Mouse (Mus musculus) lung, embryonic 14.5 days (tissue): ENCODE results near the gene Cdhr4. TPM values are rescaled to one million over a fixed set of nuclear protein-coding genes. Genes with fewer than 3 reads are reported as not detected.
A peak's percentile ranks its signal among the peaks of the same experiment; 100 is the strongest.

Source experiments
- ATAC-seq: fragments of 200-750 bp; cut with Nextera tagmentation; 2 replicates; pipeline ENCODE4 v1.8.0; 2017; ENCODE audit warnings: mild to moderate bottlenecking, moderate TSS enrichment, moderate library complexity; ENCODE audit not compliant: insufficient read depth
- DNase-seq: peaks from one replicate; pipeline ENCODE4 v3.0.0-alpha.2; 2015
- H3K27ac ChIP-seq: fragments of 300-500 bp; sonication (generic); 2 replicates; pipeline ENCODE4 v1.5.1; 2014; ENCODE audit warnings: low read depth, mild to moderate bottlenecking, moderate library complexity
- H3K27me3 ChIP-seq: fragments of 300-500 bp; sonication (generic); 2 replicates; pipeline ENCODE4 v1.6.1; 2014; ENCODE audit warnings: low read length, control low read depth; ENCODE audit not compliant: insufficient read depth
- H3K36me3 ChIP-seq: fragments of 300-500 bp; sonication (generic); 2 replicates; pipeline ENCODE4 v1.6.1; 2014; ENCODE audit warnings: control low read depth; ENCODE audit not compliant: insufficient read depth
- H3K4me1 ChIP-seq: fragments of 300-500 bp; sonication (generic); 2 replicates; pipeline ENCODE4 v1.6.1; 2014; ENCODE audit warnings: antibody characterized with exemption, control low read depth; ENCODE audit not compliant: insufficient read depth
- H3K4me2 ChIP-seq: fragments of 300-500 bp; sonication (generic); 2 replicates; pipeline ENCODE4 v1.6.1; 2014; ENCODE audit warnings: mild to moderate bottlenecking
- H3K4me3 ChIP-seq: fragments of 300-500 bp; sonication (generic); 2 replicates; pipeline ENCODE4 v1.5.1; 2014; ENCODE audit warnings: low read depth, low read length
- H3K9ac ChIP-seq: fragments of 300-500 bp; sonication (generic); 2 replicates; pipeline ENCODE4 v1.6.1; 2014
- H3K9me3 ChIP-seq: fragments of 300-500 bp; sonication (generic); 2 replicates; pipeline ENCODE4 v1.6.1; 2016; ENCODE audit warnings: low read depth, low read length, control low read depth
- CTCF ChIP-seq: IDR thresholded peaks from 2 replicates; pipeline ENCODE4 v1.5.1; 2016; ENCODE audit warnings: antibody characterized with exemption, low read depth
- WGBS: fragments of 180-500 bp; shearing (Covaris S2); extraction: QIAGEN DNeasy Blood & Tissue Kit; methylation state at CpG from one replicate; pipeline ENCODE4 v1.1.7; 2014; 5-methylcytosine and 5-hydroxymethylcytosine counted together
- polyA plus RNA-seq: library from polyadenylated mRNA; unstranded; fragments of >200 nt; fragmentation: Nextera tagmentation; extraction: Ambion mirVana; gene quantifications from 2 replicates; pipeline ENCODE4 v1.2.1, GENCODE M21; 2014

Cdhr4 gene
- polyA plus RNA-seq, 1 experiment from 2014 or later, result 8.3 TPM

DNA sequence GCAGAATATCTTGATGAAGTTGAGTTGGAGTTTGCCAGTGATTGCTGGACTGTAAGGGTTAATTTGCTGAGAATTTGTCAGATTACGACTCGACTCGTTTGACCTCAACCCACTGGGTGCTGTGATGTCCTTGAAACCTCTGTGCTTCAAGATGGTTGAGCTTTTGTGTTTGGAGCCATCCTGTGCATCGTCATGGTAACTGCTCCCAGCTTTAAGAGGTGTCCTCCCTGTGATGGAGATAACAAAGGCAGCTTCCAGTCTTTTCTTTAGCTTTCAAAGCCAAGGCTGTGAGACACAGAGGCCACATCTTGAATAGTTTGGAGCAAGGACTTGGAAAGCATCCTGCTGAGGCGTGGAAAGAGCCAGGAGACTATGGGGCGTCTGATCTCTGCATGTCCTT is 35.2 kb upstream of the Cdhr4 start:
- Histone ChIP-seq H3K4me1 (no peaks in the 10 kb centered on the region; the same call in 1 of the 2 replicates), H3K4me2 (no peak overlapping the region), H3K9ac (no peak overlapping the region), H3K9me3 (no peaks in the 10 kb centered on the region), H3K27ac (no peak overlapping the region), H3K4me3 (no peak overlapping the region), H3K27me3 (no peaks in the 10 kb centered on the region), H3K36me3 (peaks cover 48% of the 10 kb centered on the region)
- WGBS, result 51% methylated on average over 6 of the region's 6 CpGs
- DNase-seq, result no peak
- no peak for ATAC-seq
- no peak for TF ChIP-seq CTCF

DNA sequence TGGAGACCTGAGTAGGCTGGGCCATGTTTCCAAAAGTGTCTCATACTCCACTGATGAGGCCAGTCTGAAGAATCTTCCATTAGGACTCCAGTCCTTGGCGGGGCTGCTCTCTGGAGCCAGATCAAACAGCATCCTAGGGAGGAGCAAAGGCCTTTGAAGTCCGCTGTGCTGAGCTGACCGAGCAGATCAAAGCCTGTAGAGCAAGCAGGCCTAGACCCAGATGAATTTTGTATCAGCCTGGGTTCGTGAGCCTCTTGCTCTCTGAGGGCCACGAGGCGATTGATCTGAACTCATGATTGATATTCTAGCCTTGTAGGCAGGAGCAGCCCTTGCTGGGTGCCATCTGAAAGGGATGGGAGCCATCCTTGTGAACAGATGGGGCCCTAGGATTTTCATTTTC is 32.4 kb upstream of the Cdhr4 start:
- no peak for TF ChIP-seq CTCF
- Histone ChIP-seq H3K4me1 (no peaks in the 10 kb centered on the region), H3K4me3 (no peak overlapping the region), H3K27ac (no peak overlapping the region), H3K9ac (no peak overlapping the region), H3K27me3 (no peaks in the 10 kb centered on the region), H3K9me3 (no peaks in the 10 kb centered on the region), H3K4me2 (no peak overlapping the region), H3K36me3 (peaks cover 70% of the 10 kb centered on the region)
- WGBS, result 56% methylated on average over 6 of the region's 6 CpGs
- ATAC-seq (no peak), DNase-seq (peak; percentile 26)

DNA sequence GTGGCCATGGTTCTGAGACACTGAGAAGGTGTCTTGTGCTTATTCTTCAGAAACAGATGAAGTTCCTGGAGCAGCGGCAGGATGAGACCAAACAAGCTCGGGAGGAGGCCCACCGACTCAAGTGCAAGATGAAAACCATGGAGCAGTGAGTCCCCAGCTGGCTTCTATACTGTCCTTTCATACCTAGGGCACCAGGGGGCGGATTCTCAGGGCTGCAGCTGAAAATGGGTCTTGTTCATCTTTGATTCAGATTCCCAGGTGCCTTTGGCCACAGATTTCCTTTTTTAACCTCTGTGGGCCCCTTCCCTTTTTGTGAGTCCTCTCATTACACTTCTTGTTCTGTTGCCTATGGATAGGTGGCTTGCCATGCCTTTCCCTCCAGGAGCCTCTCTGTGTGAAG is 31.4 kb upstream of the Cdhr4 start:
- no peak for DNase-seq
- 78% methylated on average over 4 of the region's 4 CpGs for WGBS
- H3K4me1 ChIP-seq, result no peaks in the 10 kb centered on the region

DNA sequence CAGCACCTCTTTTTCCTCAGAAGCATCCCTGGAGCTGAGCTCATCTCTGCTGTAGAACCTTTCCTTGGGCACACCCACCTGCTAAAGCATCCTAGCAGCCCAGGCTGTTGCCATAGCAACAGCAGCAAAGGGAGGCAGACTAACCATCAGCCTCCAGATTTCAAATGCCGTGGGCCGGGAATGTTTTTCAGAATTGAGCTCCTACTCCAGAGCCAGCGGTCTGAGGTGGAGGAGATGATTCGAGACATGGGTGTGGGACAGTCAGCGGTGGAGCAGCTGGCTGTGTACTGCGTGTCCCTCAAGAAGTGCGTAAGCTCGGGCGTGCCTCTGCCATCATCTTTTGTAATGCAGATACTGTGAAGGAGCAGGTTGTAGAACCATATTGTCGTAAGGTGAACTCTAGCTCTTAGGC is 30.9 kb upstream of the Cdhr4 start:
- no peak for TF ChIP-seq CTCF
- no peak for DNase-seq
- H3K4me1 ChIP-seq, result no peaks in the 10 kb centered on the region
- H3K27ac ChIP-seq, result no peak overlapping the region
- H3K4me3 ChIP-seq, result no peak overlapping the region
- 83% methylated on average over 10 of the region's 10 CpGs for WGBS
- H3K4me2 ChIP-seq, result no peak overlapping the region
- no peaks in the 10 kb centered on the region for H3K9me3 ChIP-seq
- no peak overlapping the region for H3K9ac ChIP-seq
- no peaks in the 10 kb centered on the region for H3K27me3 ChIP-seq
- peaks cover 83% of the 10 kb centered on the region for H3K36me3 ChIP-seq
- no peak for ATAC-seq

More for the DNA sequence above, 31.4 kb upstream of the Cdhr4 start:
- no peak for ATAC-seq
- H3K9me3 ChIP-seq, result no peaks in the 10 kb centered on the region
- peak; percentile 35 for TF ChIP-seq CTCF
- H3K9ac ChIP-seq, result no peak overlapping the region
- H3K27ac ChIP-seq, result no peak overlapping the region
- H3K4me2 ChIP-seq, result no peak overlapping the region
- no peak overlapping the region for H3K4me3 ChIP-seq
- no peaks in the 10 kb centered on the region for H3K27me3 ChIP-seq
- peaks cover 79% of the 10 kb centered on the region for H3K36me3 ChIP-seq

DNA sequence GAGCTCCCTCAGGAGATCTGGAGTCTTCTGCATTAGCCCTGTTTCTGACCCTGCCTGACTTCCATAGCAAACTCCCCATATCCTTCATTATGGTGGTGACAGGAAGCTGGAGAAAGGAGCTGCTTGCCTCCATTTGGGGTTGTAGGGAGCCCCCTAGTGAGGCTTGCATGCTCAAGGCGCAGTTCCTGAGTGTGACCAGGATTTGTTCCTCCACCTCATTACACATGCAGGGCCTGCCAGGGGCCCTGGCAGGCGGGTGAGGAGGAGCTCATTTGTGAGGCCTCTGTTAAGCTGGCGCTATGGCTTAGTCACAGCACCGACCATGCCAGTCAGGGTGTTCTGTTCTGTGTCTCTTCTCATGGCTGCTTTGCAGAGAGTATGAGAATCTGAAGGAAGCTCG is 30.4 kb upstream of the Cdhr4 start:
- WGBS, result 62% methylated on average over 5 of the region's 5 CpGs
- Histone ChIP-seq H3K9ac (no peak overlapping the region), H3K9me3 (no peaks in the 10 kb centered on the region), H3K4me1 (no peaks in the 10 kb centered on the region), H3K4me3 (no peak overlapping the region), H3K36me3 (peaks cover 81% of the 10 kb centered on the region), H3K4me2 (no peak overlapping the region), H3K27ac (no peak overlapping the region), H3K27me3 (no peaks in the 10 kb centered on the region)
- peak; percentile 67 for TF ChIP-seq CTCF
- DNase-seq, result peak; percentile 77
- ATAC-seq, result no peak

DNA sequence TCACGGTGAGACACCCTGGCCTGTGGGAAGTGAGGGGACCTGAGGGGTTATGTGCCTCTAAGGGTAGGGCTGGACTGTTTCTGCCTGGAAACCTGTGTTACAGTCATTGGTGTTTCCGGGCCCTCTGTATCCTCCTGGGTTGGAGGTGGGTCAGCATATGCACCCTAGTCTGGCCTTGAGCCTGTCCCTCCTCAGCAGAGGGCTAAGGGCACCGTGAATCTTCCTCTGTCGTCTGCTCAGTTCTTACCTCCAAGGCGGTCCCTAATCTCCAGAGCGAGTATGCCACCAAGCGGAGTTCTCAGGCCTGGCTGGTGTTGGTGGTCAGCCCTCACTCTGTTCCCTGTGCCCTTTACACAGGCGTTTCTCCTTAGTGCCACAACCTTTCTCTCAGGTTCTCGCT is 29.4 kb upstream of the Cdhr4 start:
- Histone ChIP-seq H3K27me3 (no peaks in the 10 kb centered on the region), H3K4me2 (no peak overlapping the region), H3K4me3 (no peak overlapping the region), H3K4me1 (no peaks in the 10 kb centered on the region), H3K9me3 (no peaks in the 10 kb centered on the region), H3K9ac (no peak overlapping the region), H3K36me3 (peaks cover 77% of the 10 kb centered on the region), H3K27ac (no peak overlapping the region)
- DNase-seq (no peak), ATAC-seq (no peak)
- no peak for TF ChIP-seq CTCF
- 89% methylated on average over 9 of the region's 9 CpGs for WGBS

DNA sequence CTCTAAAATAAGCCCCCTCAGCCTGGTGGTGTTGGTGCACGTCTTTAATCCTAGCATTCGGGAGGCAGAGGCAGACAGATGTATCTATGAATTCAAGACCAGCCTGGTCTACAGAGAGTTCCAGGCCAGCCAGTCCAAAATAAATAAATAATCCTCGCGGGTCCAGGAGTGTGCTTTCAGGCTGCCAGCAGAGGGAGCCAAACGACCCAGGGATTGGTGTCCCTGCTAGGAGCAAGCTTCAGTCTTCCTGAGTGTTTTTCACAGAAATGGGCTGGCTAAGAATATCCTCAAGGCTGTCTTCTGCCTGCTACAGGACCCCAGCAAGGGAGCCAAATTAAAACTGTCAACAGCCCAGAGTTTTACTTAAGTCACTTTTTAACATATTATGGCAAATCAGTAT is 28.6 kb upstream of the Cdhr4 start:
- 10% methylated on average over 5 of the region's 5 CpGs for WGBS
- TF ChIP-seq CTCF, result peak; percentile 94
- ATAC-seq (peak; percentile 84), DNase-seq (peak; percentile 96)
- Histone ChIP-seq H3K9me3 (no peaks in the 10 kb centered on the region), H3K4me1 (no peaks in the 10 kb centered on the region), H3K9ac (no peak overlapping the region), H3K4me3 (no peak overlapping the region), H3K4me2 (no peak overlapping the region), H3K36me3 (peaks cover 79% of the 10 kb centered on the region), H3K27me3 (no peaks in the 10 kb centered on the region), H3K27ac (peak overlapping the region; percentile 24; the same call in 1 of the 2 replicates)

DNA sequence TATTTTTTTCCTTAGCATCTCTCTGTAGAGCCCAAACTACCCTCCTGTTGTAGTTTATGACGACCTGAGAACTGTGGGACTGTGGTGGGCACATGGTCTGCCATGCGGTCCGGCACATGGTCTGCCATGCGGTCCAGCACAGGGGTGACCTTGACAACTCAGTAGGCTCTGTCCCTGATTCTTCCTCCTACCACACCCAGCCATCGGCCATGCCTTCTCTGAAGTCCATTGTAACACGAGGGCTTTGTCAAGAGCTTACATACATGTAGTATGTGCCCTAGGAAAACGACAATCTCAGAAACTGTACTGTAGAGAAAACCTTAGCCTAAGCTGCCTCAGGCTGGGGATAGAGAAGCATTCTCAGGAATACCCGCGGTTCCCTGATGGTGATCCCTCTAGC is 27.6 kb upstream of the Cdhr4 start:
- H3K4me2 ChIP-seq, result no peak overlapping the region
- no peaks in the 10 kb centered on the region for H3K27me3 ChIP-seq
- H3K4me1 ChIP-seq, result no peaks in the 10 kb centered on the region
- no peak for TF ChIP-seq CTCF
- peaks cover 82% of the 10 kb centered on the region for H3K36me3 ChIP-seq
- H3K4me3 ChIP-seq, result no peak overlapping the region
- WGBS, result 87% methylated on average over 9 of the region's 9 CpGs
- H3K9ac ChIP-seq, result no peak overlapping the region
- H3K27ac ChIP-seq, result no peak overlapping the region
- DNase-seq, result no peak
- no peaks in the 10 kb centered on the region for H3K9me3 ChIP-seq
- no peak for ATAC-seq
